Mouse (Mus musculus): ENCODE results near the gene Rpusd3.

DNA sequence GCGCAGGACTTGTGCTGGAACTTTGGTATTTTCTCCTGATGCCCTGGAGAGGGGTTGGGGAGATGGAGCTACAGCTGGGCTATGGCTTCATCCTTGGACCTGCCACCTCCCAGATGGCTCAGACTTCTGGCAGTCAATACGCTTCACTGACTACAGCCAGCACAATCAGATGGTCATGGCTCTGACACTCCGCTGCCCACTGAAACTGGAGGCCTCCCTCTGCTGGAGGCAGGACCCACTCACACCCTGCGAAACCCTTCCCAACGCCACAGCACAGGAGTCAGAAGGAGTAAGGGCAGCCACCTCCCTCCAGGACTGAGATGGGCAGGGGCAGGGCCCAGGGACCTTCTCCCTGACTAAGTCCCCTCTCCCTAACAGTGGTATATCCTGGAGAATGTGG is 46.5 kb upstream of the Rpusd3 start:
- TF ChIP-seq GATA1 (IDR thresholded peaks at IDR 0.05; ENCODE audit: low read length) = no peak
- no peak for TF ChIP-seq TAL1 (IDR thresholded peaks at IDR 0.05; ENCODE audit: low read length)
